Mouse (Mus musculus) thymus, postnatal 36 days (tissue): ENCODE results near the gene Gm21974.
"Not testable (repeated sequence)": the region's sequence is repeated elsewhere in the genome, so short reads cannot be mapped to it uniquely, and the experiment has no call there.

Experiments used
- DNase-seq, 2 experiments: peaks; one replicate each; pipeline ENCODE4 v3.0.0; 2022; ENCODE audit warnings: mixed read lengths in 2 of 2

Gm21974 gene

GRCm38 (mm10) chr7:127875627-127876001, 19.6 kb downstream of the Gm21974 start:
- peak; percentile 89 to 91 for DNase-seq

- no peak for DNase-seq
Observed at GRCm38 (mm10) chr7:127874812-127875626, 20.2 kb downstream of the Gm21974 start.

GRCm38 (mm10) chr7:127870136-127870821, 25.0 kb downstream of the Gm21974 start:
- DNase-seq = no peak

GRCm38 (mm10) chr7:127869149-127869810, 26.0 kb downstream of the Gm21974 start:
- no peak for DNase-seq

GRCm38 (mm10) chr7:127867641-127868040, 27.6 kb downstream of the Gm21974 start:
- DNase-seq = no peak

- no peak for DNase-seq
Observed at GRCm38 (mm10) chr7:127866434-127866833, 28.8 kb downstream of the Gm21974 start.

GRCm38 (mm10) chr7:127858258-127858657, 37.0 kb downstream of the Gm21974 start:
- DNase-seq = no peak

GRCm38 (mm10) chr7:127850906-127851305, 44.3 kb downstream of the Gm21974 start:
- DNase-seq = no peak

- no peak for DNase-seq
Observed at GRCm38 (mm10) chr7:127849973-127850875, 45.0 kb downstream of the Gm21974 start.

GRCm38 (mm10) chr7:127842001-127842718, 53.1 kb downstream of the Gm21974 start:
- DNase-seq = peak; percentile 74 to 80

- peak; percentile 91 to 94 for DNase-seq
Observed at GRCm38 (mm10) chr7:127841340-127842000, 53.8 kb downstream of the Gm21974 start.

- peak; percentile 74 to 82 for DNase-seq
Observed at GRCm38 (mm10) chr7:127840886-127841285, 54.4 kb downstream of the Gm21974 start.

GRCm38 (mm10) chr7:127840031-127840430, 55.2 kb downstream of the Gm21974 start:
- not testable (repeated sequence) for DNase-seq

- DNase-seq = not testable (repeated sequence)
Observed at GRCm38 (mm10) chr7:127837878-127838277, 57.4 kb downstream of the Gm21974 start.

GRCm38 (mm10) chr7:127837473-127837872, 57.8 kb downstream of the Gm21974 start:
- DNase-seq = no peak
